Mouse (Mus musculus): ENCODE data around the gene Zfyve1.
"Not testable (repeated sequence)": the region's sequence is repeated elsewhere in the genome, so short reads cannot be mapped to it uniquely, and the experiment has no call there.

Zfyve1 gene

DNA sequence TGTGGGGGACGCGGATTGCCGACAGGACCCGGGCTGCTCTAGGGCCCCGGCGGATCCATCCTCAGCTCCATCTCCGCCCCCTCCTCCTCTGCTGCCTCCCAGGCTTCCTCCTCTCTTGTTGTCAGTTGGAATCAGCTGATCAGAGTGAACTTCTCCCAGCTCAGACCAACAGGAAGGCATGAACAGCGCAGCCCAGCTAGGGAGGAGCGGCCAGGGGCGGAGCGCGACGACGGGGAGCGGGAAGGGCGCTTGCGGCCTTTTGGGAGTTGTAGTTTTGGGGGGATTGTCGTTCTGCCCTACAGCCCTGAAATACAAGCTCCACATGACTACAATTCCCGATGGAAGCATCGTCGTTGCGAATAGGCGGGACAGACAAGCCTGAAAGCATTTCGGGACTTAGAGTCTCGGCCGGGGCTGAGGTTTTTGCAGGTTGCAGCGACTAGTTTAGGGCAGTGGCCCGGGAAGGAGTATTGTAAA, at the start of gene Zfyve1:
Gene Zfyve1, minus strand, starts transcription at position 198 of the 477 bp plus-strand sequence.
- peak; percentile 98 for DNase-seq (ENCODE audit: low spot score)

DNA sequence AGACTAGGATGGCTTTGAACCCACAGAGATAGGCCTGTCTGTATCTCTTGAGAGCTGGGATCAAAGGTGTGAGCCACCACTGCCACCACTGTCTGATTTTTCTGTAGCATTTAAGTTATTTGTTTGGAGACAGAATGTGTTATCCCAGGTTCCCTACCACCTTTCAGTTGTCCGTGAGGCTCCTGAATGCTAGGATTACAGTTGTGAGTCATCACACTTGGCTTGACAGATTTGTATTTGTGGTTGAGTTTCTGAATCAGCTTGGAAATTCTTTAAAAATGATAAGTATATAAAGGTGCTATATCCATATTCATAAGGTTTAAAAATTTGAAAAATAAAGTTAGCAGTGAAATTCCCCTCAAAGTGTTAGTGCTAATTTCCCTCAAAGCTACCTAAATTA, 46.1 kb upstream of the Zfyve1 start:
- DNase-seq (ENCODE audit: low spot score) = no peak

DNA sequence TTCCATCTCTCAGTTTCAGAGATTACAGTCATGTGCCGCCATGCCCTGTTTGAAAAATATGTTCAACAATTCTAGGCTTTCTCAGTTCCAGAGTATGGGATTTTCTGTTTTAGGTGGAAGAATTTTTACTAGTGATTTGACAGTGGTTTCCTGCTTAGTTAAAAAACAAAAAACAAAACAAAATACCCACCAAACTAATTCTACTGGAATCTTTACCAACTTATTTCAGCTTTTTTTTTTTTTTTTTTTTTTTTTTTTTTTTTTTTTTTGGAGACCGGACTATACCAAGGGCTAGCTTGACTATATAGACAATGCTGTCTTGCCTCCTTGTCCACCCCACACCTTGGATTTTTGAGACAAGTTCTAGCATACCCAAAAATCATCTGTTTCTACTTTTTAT, 44.2 kb upstream of the Zfyve1 start:
- no peak for DNase-seq (ENCODE audit: low spot score)

DNA sequence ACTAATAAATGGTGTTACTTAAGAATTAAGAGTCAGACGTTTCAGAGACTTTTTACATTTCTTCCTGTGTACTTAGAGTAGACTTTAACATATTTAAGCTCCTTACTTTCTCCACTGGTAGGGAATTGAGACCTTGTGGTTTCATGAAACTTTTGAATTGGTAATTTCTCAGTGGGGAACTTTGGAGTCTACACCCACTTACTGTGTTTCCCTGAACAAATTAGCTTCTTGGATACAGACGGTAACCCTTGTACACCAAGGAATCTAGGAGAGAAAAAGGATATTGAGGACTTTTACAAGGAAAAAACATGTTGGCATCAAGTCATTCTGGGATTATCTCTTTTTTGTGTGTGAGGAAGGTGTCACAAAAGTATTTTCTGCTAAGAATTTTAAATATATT, 36.8 kb upstream of the Zfyve1 start:
- no peak for DNase-seq (ENCODE audit: low spot score)

DNA sequence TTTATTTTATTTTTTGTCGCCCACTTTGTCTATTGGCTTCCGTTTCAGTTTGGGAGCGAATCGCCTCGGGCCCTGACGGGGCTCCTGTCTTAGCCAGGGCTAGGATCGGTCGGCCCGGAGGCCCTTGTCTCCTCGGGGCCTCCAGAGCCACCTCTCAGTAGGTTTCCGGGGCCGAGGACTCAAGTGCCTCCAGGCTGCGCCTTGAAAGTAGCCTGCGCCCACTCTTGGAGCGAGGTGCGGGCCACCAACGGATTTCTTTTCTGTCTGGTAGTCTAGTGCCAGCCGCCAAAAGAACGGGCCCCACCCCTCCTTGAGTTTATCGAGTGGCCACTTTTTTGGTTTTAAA, 35.6 kb upstream of the Zfyve1 start:
- peak; percentile 57 for DNase-seq (ENCODE audit: low spot score)

DNA sequence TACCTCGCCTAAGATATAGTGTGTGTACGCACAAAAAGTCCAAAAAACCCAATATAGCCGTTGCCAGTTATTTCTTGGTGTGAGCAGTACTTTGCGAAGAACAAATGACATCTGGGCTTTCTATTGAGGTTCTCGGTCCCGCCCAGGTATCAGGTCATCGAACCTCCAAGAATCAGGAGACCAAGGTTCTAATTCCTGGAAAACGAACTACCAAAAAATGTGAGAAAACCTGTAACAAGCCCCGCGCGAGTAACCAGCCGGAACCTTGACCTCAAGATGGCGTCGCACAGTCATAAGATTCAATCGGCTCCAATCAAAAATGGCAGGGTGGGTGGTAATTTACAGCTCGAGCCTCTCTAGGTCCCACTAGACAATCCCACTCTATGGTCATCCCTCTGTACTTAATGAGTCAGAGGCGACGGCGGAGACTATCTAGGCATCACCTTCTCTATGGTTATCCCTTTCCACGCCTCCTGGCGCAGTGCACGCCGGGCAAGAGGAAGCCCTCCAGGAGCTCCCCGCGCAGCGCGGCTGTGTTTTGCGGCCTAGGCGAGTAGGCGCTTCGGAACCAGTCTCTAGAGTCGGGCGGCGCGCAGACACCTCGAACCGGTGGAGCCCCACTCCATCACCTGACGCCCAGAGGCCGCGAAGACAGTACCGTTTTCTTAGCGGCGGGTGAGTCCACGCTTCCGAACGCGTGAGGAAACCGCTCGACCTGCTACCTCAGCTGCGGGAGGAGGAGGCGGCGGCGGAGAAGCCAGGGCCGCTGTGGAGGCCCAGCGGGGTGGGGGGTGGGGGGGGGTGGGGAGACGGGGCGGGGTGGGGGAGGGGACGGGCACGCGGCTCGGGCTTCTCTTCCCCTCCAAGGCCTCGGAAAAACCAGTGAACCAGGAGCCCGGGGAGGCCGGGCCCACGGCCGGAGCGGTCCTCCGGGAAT, 35.0 kb upstream of the Zfyve1 start:
- DNase-seq (ENCODE audit: low spot score) = peak; percentile 99

DNA sequence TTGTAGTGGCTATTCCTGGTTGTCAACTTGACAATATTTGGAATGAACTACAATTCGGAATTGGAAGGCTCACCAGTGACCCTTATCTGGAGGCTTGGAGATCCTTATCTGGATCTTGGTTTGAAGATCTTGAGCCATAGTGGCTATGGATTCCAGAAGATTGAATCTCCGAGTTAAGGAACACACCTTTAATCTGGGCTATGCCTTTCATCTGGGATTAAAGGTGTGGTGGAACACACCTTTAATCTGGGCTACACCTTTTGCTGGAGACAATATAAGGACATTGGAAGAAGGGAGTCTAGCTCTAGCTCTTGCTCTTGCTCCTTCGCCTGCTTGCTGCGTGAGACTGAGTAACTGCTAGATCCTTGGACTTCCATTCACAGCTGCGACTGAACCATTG, 33.9 kb upstream of the Zfyve1 start, which contains the start of gene Rbm25:
Gene Rbm25, plus strand, starts transcription at position 301 of the 400 bp plus-strand sequence.
- DNase-seq (ENCODE audit: low spot score) = not testable (repeated sequence)

DNA sequence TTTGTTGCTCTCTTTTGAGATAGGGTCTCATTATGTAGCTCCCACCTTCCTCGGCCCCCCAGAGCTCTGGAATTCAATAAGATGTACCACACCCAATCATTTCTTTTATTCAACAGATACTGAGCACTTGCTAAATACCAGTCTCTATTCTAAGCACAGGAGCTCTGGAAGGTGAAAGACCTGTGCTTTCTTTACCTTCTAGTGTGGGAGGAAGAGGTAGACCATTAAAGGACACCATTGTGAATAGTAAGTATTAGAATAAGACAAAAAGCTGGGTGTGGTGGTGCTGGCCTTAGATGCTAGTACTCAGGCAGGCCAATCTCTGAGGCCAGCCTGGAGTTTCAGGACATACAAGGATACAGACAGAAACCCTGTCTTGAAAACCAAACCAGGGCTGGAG, 27.3 kb upstream of the Zfyve1 start:
- DNase-seq (ENCODE audit: low spot score) = no peak

DNA sequence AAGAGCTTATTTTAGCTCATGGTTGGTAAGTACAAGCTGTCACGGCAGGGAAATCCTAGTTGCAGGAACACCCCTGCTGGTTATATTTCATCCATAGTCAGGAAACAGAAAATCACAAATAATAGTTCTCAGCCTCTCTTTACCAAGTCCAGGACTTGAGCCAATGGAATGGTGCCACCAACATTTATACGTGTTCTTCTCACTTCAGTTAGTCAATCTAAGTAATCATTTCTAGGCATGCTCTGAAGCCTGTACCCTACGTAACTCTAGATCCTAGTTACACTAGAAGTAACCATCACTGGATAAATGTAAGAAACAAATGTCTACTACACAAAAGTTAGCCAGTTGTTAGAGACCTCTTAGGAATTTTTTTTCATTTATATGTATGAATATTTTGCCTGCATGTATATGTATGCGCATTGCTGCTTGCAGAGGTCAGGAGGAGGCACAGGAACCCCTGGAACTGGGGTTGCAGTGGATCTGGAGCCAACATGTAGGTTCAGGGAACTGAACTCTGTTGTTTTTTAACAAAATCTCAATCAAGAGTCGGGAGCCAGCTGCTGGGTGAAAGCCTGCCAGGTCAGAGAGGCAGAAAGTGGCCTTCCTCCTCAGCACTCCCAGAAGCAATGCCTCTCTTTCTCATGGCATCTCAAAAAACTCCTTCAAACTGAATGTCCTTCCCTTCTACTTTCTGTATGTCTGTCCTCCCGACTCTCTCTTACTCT, 25.2 kb upstream of the Zfyve1 start:
- DNase-seq (ENCODE audit: low spot score) = no peak

DNA sequence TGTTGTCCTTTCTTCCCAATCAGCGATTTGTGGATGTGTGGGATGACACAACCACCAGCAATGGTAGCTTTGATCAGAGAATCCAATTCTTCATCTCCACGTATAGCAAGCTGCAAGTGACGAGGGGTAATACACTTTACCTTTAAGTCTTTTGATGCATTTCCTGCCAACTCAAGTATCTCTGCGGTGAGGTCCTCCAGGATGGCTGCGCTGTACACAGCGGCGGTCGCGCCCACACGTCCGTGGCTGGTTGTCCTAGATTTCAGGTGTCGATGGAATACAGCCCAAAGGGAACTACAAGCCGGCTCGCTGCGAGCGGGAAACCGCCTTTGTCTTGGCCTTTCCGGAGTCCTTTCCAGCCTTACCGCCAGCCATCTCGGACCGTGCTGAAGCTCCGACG, 23.7 kb upstream of the Zfyve1 start:
- DNase-seq (ENCODE audit: low spot score) = peak; percentile 4

DNA sequence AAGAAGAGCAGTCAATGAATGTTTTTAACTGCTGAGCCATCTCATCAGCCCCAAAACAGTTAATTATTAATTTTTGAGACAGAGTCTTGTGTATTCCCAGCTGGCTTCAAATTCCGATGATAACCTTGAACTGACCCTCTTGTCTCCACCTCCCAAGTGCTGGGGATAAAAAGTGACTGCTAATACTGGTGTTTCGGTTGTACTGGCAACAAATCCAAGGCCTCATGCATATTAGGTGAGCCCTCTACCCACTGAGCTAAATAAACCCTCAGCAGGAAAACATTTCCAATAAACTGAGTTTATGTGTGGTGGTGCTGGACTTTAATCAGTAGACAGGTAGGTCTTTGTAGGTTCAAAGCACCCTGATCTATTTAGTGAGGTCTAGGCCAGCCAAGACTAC, 22.0 kb upstream of the Zfyve1 start:
- no peak for DNase-seq (ENCODE audit: low spot score)

DNA sequence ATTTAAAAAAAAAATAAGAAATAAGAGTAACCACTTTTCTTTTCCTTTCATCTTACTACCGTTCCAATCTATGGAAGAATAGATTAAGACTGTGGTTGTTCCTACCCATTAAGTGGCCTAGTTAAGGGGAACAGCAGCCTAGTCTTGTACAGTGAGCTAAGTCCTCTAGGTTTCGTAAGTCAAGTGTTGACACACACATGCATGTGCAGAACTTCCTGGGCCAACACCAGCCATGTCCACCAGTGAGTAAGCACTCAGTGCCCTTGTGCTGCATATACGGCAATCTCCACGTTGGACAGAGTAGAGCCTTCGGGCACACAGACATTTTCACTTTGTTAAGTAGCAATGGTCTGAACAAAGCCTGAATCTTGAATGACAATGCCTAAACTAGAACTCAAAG, 20.2 kb upstream of the Zfyve1 start:
- DNase-seq (ENCODE audit: low spot score) = no peak

DNA sequence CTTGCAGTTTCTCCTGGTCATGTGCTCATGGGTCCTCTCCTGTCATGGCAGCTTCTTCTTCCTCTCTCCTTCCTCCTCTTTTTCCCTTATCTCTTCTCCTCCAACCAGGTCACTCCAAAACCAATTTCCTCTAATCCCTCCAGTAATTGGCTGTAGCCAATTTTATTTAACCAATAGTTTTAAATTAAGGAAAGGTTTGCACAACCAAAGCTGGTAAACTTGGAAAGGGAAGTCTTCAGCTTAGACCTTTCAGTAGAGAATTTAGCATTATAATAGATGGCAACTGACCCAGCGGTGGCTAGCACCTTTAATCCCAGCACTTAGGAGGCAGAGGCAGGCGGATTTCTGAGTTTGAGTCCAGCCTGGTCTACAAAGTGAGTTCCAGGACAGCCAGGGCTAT, 9.4 kb upstream of the Zfyve1 start:
- not testable (repeated sequence) for DNase-seq (ENCODE audit: low spot score)

DNA sequence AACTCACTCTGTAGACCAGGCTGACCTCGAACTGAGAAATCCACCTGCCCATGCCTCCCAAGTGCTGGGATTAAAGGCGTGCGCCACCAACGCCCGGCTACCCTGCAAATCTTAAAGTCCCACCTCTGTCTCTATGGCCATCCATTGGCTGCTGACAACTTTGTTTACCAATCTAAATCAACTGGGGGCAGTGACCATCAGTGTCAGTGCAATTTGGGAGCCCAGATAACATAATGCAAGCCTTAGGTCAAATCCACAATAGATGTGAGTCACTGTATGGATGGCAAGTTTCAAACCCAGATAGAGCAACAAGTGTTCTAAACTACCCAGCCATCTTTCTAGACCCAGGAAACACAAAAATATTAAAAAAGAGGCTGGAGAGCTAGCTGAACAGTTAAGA, 5.3 kb upstream of the Zfyve1 start:
- DNase-seq (ENCODE audit: low spot score) = no peak

DNA sequence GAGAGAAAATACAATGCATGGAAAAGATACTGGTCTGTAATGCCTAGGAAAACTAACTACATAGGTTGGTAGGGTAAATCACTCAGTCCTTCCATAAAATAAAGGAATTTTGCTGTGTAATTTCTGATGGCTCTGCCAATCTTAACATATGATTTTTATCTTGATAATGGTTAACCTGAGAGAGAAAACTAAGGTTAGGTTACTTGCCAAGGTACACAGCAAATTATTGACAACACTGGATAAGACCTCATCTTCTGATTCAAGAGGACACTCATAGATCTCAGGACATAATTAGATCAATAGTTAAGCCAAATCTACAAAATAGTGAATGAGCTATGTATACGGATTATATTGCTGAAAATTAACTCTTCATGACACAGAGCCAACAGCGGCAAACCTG, 859 bp upstream of the Zfyve1 start:
- no peak for DNase-seq (ENCODE audit: low spot score)

DNA sequence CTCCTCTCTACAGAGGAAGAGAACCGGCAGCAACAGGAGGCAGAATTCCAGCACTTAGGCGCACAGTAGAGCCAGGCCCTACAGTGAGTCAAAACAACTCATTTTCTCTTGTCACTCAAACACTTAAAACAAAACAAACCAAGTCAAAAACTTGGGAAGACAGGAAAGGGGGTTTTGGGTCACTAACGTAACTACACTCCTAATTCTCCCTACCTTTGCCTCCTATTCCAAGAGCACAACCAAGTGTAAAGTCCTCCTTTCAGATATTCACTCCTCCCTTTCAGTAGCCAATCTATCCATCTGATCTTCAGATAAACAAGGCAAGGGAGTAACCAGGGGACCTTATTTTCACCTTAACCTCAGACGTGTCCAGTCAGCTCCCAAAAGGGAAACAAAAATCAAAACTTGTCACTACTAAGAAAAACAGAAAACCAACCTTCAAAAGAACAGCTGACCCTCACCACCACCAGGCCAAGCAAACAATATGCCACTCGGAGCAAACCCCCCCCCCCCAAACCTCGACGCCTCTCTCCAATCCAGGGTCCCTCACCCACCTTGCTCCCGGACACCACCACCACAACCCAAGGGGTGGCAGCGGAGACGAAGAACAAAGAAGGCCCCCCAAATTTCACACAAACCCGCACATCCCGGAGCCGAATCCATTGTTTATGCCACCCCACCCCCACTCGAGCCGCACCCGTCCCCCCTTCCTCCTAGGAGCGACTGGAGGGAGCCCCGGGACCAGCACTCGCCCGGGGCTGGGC, 649 bp downstream of the Zfyve1 start:
- DNase-seq (ENCODE audit: low spot score) = peak; percentile 24

DNA sequence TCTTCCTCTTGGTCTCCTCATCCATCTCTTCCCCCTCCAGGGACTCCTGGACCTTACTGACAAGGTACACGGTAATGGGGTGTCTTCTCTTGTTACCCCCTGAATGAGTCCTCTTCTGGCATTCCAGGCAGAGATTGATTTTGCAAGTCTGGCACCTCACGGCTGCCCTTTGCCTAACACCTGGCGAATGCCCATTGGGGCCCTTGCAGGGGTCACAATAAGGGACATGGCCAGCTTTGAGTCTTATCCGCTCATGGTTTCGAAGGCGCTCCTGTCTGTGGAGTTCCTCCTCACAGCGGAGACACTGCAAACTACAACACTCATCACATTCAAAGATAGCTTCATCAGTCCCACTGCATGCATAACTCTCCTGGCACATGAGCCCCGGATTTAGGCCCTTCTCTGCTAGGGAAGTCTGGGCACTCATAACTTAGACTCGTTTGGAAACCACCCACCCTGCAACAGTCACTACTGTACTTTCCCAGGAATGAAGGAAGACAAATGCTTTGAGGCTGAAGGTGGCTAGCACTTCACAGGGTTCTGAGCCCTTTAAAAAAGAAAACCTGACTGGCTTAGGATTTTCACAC, 2.5 kb downstream of the Zfyve1 start:
- DNase-seq (ENCODE audit: low spot score) = no peak

DNA sequence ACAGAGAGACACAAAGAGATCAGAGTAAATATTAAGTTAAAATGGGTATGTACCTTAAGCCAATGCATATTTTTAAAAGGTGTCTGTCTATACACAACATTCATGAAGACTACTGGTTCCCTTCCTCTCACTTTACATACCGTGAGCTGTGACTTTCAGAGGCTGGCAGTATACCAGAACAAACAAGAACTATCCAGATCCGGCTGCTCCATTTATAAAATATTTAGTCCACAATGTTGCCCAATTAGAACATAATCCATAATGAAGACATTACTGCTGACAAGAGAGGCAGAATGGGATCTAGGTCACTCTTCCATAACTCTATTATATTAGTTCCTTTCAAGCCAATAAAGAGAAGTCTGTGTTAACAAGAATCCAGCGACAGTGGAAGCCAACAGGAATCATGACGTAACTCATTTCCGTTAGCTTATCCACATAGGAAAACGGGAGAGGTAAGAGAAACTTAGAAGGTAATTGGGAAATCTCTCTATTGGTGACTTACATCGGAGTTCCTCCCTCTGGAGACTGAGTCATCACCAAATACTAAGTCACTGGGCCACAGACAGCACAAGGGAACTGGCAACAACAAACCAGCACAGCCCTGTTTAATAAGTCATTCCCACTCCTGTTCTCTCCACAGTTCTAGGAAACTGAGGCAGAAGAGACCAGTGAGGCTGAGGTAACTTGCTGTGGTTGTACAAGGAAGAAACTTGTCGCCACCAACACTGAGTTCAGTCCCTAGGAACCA, 5.1 kb downstream of the Zfyve1 start:
- no peak for DNase-seq (ENCODE audit: low spot score)

DNA sequence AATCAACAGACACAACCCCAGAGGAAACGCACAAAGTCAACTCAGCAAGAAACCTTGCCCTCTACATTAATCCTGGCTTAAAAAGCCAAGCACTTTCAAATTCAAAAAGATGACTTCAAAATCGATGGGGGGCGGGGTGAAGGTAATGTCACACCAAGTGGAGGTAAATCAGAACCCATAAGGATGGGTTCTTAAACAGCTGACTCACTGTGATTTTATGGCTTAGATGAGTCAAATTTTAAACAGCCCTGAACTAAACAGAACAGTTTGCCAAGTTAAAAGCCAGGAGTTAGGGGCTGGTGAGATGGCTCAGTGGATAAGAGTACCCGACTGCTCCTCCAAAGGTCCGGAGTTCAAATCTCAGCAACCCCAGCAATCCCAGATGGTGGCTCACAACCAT, 10.4 kb downstream of the Zfyve1 start:
- no peak for DNase-seq (ENCODE audit: low spot score)

DNA sequence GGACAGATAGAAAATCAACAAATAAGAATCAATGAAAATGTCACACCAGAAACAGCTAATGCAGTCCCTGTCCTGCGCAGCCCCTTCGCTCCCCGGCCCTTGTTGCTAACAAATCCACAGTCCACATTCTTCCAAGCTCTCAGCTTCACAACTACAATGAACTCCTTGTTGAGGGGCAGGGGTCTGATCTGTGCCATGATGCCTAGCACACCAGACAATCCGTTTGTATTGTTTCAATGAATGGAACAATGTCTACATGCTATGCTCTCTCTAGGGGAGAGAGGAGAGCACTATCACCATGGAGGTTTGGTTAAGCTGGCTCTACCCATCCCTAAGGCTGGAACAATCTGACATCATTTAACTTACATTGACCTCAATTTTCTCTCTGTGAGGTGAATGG, 14.3 kb downstream of the Zfyve1 start:
- DNase-seq (ENCODE audit: low spot score) = no peak

DNA sequence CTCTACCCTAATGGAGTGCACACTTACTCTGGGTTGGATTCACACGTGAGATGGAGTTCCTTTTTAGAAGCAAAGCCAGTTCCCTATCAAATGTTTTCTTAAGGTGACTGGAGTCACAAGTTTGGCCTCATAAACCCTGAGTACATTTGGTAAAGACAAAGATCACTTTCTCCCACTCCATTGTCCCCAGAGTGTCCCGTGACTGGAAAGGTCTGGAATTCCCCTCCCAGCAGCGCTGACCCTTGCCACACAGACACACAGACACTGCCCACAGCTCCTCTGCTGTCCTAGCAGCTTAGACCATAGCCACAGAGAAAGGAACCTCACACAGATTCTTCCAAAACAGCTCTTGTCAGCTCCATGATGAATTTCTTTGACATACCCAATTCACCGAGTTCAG, 14.9 kb downstream of the Zfyve1 start:
- no peak for DNase-seq (ENCODE audit: low spot score)
